Mouse (Mus musculus) hindbrain, embryonic 13.5 days (tissue): ENCODE measurements around the gene Map2k6. TPM values are rescaled to one million over a fixed set of nuclear protein-coding genes. Genes with fewer than 3 reads are reported as not detected.

ENCODE experiments used
- ATAC-seq: fragments of 200-750 bp; cut with Nextera tagmentation; 2 replicates; pipeline ENCODE4 v1.8.0; 2017; ENCODE audit warnings: moderate TSS enrichment; ENCODE audit not compliant: low FRiP score
- H3K27ac ChIP-seq: fragments of 300-500 bp; sonication (generic); 2 replicates; pipeline ENCODE4 v1.5.1; 2015; ENCODE audit warnings: inconsistent platforms, mild to moderate bottlenecking, moderate library complexity
- H3K27me3 ChIP-seq: fragments of 300-500 bp; sonication (generic); 2 replicates; pipeline ENCODE4 v1.6.1; 2015; ENCODE audit warnings: mild to moderate bottlenecking, inconsistent platforms
- H3K36me3 ChIP-seq: fragments of 300-500 bp; sonication (generic); 2 replicates; pipeline ENCODE4 v1.6.1; 2015; ENCODE audit warnings: mild to moderate bottlenecking, inconsistent platforms
- H3K4me1 ChIP-seq: fragments of 300-500 bp; sonication (generic); replicated peaks from 2 replicates; pipeline ENCODE4 v1.6.1; 2015; ENCODE audit warnings: inconsistent platforms
- H3K4me2 ChIP-seq: fragments of 300-500 bp; sonication (generic); 2 replicates; pipeline ENCODE4 v1.6.1; 2015; ENCODE audit warnings: inconsistent platforms, mild to moderate bottlenecking, moderate library complexity
- H3K4me3 ChIP-seq: fragments of 300-500 bp; sonication (generic); 2 replicates; pipeline ENCODE4 v1.5.1; 2015; ENCODE audit warnings: mild to moderate bottlenecking, inconsistent platforms
- H3K9ac ChIP-seq: fragments of 300-500 bp; sonication (generic); 2 replicates; pipeline ENCODE4 v1.6.1; 2015; ENCODE audit warnings: mild to moderate bottlenecking, inconsistent platforms
- H3K9me3 ChIP-seq: fragments of 300-500 bp; sonication (generic); 2 replicates; pipeline ENCODE4 v1.6.1; 2016; ENCODE audit warnings: inconsistent platforms
- WGBS: fragments of 180-500 bp; shearing (Covaris S2); methylation state at CpG from one replicate; pipeline ENCODE4 v1.1.7; 2015; 5-methylcytosine and 5-hydroxymethylcytosine counted together
- polyA plus RNA-seq: library from polyadenylated mRNA; unstranded; fragments of >200 nt; fragmentation: Nextera tagmentation; extraction: Ambion mirVana; gene quantifications from 2 replicates; pipeline ENCODE4 v1.2.1, GENCODE M21; 2015

The Map2k6 gene
- polyA plus RNA-seq, 1 experiment from 2014 or later, result 33.6 TPM

DNA sequence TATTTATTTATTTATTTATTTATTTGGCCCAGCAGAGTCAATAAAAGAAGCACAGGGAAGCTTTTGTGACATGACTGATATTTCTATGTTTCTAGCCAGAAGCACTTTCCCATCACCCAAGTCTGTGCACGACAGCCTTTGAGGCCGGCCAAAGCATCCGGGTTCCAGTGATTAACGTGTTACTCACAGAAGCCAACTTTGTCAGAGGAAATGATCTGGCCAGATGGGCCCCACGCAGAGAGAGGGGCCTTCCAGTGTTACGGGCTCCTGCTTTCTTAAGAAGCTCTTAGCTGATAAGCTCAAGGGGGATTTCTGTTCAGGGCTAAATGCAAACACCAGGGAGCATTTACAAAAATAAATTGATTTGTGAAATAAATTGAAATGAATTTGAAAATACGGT is 40.4 kb downstream of the Map2k6 start:
- Histone ChIP-seq H3K9ac (no peak overlapping the region), H3K4me2 (no peak overlapping the region), H3K4me1 (peaks cover 11% of the 10 kb centered on the region), H3K36me3 (no peaks in the 10 kb centered on the region), H3K27ac (no peak overlapping the region), H3K27me3 (no peaks in the 10 kb centered on the region), H3K9me3 (no peaks in the 10 kb centered on the region), H3K4me3 (no peak overlapping the region)
- WGBS, result 52% methylated on average over 7 of the region's 7 CpGs
- ATAC-seq, result no peak

DNA sequence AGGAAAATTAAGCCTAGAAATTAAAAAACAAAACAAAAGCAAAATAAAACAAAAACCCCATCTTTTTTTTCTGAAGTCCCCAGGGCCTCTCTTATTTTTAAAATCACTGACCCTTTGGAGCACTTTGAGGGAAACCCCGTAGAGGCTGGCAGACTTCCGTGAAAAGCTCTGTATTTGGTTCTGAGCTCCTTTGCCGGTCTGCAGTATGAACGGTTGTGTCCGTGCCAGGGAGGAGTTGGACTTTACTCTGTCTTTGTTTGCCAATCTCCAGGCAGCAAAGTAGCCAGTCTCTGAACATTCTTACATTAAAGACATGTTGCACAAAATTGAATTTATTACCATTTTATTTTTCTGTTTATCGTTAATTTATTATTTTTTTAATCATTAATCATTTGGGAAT is 45.7 kb downstream of the Map2k6 start:
- H3K36me3 ChIP-seq, result no peaks in the 10 kb centered on the region
- 84% methylated on average over 6 of the region's 6 CpGs for WGBS

GRCm38 (mm10) chr11:110448131-110448725 is 49.3 kb downstream of the Map2k6 start:
- no peak for ATAC-seq
- Histone ChIP-seq H3K36me3 (no peaks in the 10 kb centered on the region), H3K4me3 (peak overlapping the region; percentile 24), H3K27ac (no peak overlapping the region), H3K9ac (peak overlapping the region; percentile 49; the same call in 1 of the 2 replicates), H3K27me3 (peaks cover 27% of the 10 kb centered on the region), H3K9me3 (no peaks in the 10 kb centered on the region), H3K4me1 (peaks cover 32% of the 10 kb centered on the region), H3K4me2 (peak overlapping the region; percentile 48)
- 5% methylated on average over 7 of the region's 7 CpGs for WGBS

More for the DNA sequence above, 45.7 kb downstream of the Map2k6 start:
- H3K4me1 ChIP-seq, result peaks cover 20% of the 10 kb centered on the region
- no peak overlapping the region for H3K4me2 ChIP-seq
- no peak overlapping the region for H3K4me3 ChIP-seq
- H3K27ac ChIP-seq, result no peak overlapping the region
- peaks cover 27% of the 10 kb centered on the region for H3K27me3 ChIP-seq
- no peak overlapping the region for H3K9ac ChIP-seq
- no peak for ATAC-seq
- H3K9me3 ChIP-seq, result no peaks in the 10 kb centered on the region

- Histone ChIP-seq H3K4me1 (peaks cover 32% of the 10 kb centered on the region), H3K9me3 (no peaks in the 10 kb centered on the region), H3K36me3 (no peaks in the 10 kb centered on the region), H3K27ac (no peak overlapping the region), H3K9ac (peak overlapping the region; percentile 49; the same call in 1 of the 2 replicates), H3K27me3 (peaks cover 27% of the 10 kb centered on the region), H3K4me3 (peak overlapping the region; percentile 24), H3K4me2 (peak overlapping the region; percentile 48)
- no peak for ATAC-seq
- WGBS, result 3% methylated on average over 12 of the region's 12 CpGs
These were observed 49.8 kb downstream of the Map2k6 start for GRCm38 (mm10) chr11:110448726-110449161.

DNA sequence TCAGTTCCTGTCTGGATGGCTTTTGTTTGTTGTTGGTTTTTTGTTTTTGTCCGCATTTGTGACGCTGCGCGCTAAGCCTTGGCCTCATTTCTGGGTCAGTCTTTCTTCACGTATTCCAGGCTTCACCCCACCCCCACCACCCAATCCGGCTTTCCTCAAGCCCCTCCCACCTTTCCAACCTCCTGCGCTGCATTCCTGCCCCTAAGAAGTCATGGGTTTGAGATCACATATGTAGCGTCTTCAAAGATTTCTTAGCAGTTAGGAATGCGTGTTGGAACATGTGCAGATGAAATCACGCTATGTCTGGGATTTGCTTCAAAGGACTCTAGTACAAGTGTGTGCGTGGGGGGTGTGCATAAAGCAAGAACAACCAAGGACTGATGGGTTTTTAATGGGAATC is 50.3 kb downstream of the Map2k6 start:
- Histone ChIP-seq H3K9ac (peak overlapping the region; percentile 49; the same call in 1 of the 2 replicates), H3K9me3 (no peaks in the 10 kb centered on the region), H3K4me3 (peak overlapping the region; percentile 24), H3K4me1 (peaks cover 32% of the 10 kb centered on the region), H3K4me2 (peak overlapping the region; percentile 48), H3K36me3 (no peaks in the 10 kb centered on the region), H3K27ac (no peak overlapping the region), H3K27me3 (peaks cover 27% of the 10 kb centered on the region)
- WGBS, result 5% methylated on average over 11 of the region's 11 CpGs
- peak; percentile 26; the same call in 1 of the 2 replicates for ATAC-seq

DNA sequence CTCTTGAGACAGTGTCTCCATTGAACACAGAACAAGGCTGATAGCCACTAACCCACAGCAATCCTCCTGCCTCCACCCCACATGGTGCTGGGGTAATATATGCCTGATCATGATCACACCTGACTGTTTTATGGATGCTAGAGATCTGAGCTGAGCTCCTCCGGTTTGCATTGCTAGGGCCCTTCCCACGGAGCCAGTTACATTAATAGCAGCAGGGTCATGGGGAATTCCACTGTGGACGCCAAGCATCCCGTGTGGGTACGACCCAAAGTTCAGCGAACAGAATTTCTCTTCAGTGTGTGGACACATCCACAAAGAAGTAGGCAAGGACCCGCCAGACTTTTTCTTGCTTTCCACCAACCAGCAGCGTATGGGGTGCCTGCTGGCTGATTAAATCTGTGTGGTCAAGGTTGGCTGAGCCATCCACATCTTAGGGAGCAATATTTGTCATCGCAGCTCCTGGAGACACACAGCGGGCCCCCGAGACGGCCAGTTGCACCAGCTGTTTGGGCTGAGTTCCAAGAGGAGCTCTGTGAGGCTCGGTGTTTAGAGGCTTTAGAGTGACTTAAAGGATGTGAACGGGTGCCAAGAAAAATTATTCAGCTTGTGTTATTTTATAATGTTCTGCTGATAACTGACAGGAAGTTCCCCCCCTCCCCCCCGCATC is 51.3 kb downstream of the Map2k6 start:
- no peak overlapping the region for H3K4me3 ChIP-seq
- no peak overlapping the region; the same call in 1 of the 2 replicates for H3K9ac ChIP-seq
- H3K27ac ChIP-seq, result peak overlapping the region; percentile 48; the same call in 1 of the 2 replicates
- H3K27me3 ChIP-seq, result peaks cover 23% of the 10 kb centered on the region
- H3K4me2 ChIP-seq, result 0 out of 2 replicates have a peak overlapping the region, but pooled peaks have one; percentile 17
- no peaks in the 10 kb centered on the region for H3K9me3 ChIP-seq
- 0 out of 2 replicates have a peak, but pooled peaks have one; percentile 21 for ATAC-seq
- no peaks in the 10 kb centered on the region for H3K36me3 ChIP-seq
- WGBS, result 53% methylated on average over 15 of the region's 15 CpGs
- H3K4me1 ChIP-seq, result peaks cover 36% of the 10 kb centered on the region

- Histone ChIP-seq H3K36me3 (no peaks in the 10 kb centered on the region), H3K4me2 (no peak overlapping the region), H3K27ac (no peak overlapping the region), H3K4me1 (peaks cover 37% of the 10 kb centered on the region), H3K9me3 (no peaks in the 10 kb centered on the region), H3K27me3 (peaks cover 19% of the 10 kb centered on the region), H3K9ac (no peak overlapping the region), H3K4me3 (no peak overlapping the region)
- WGBS, result 92% methylated on average over 4 of the region's 4 CpGs
- ATAC-seq, result no peak
These were observed 51.8 kb downstream of the Map2k6 start for GRCm38 (mm10) chr11:110450758-110451121.

- Histone ChIP-seq H3K4me3 (no peak overlapping the region), H3K27ac (no peak overlapping the region), H3K9ac (no peak overlapping the region), H3K27me3 (peaks cover 13% of the 10 kb centered on the region), H3K36me3 (no peaks in the 10 kb centered on the region), H3K4me1 (peaks cover 39% of the 10 kb centered on the region), H3K9me3 (no peaks in the 10 kb centered on the region), H3K4me2 (no peak overlapping the region)
- no peak for ATAC-seq
- 83% methylated on average over 7 of the region's 7 CpGs for WGBS
These were observed 52.7 kb downstream of the Map2k6 start for GRCm38 (mm10) chr11:110451590-110451989.

GRCm38 (mm10) chr11:110453445-110454154 is 54.7 kb downstream of the Map2k6 start:
- H3K9ac ChIP-seq, result no peak overlapping the region
- H3K27me3 ChIP-seq, result 0 out of 2 replicates have a peak, but pooled peaks cover 3% of the 10 kb centered on the region
- H3K4me2 ChIP-seq, result no peak overlapping the region
- no peak overlapping the region for H3K27ac ChIP-seq
- peaks cover 30% of the 10 kb centered on the region for H3K4me1 ChIP-seq
- no peaks in the 10 kb centered on the region for H3K9me3 ChIP-seq
- 93% methylated on average over 5 of the region's 5 CpGs for WGBS
- H3K36me3 ChIP-seq, result no peaks in the 10 kb centered on the region
- no peak overlapping the region for H3K4me3 ChIP-seq
- no peak for ATAC-seq

DNA sequence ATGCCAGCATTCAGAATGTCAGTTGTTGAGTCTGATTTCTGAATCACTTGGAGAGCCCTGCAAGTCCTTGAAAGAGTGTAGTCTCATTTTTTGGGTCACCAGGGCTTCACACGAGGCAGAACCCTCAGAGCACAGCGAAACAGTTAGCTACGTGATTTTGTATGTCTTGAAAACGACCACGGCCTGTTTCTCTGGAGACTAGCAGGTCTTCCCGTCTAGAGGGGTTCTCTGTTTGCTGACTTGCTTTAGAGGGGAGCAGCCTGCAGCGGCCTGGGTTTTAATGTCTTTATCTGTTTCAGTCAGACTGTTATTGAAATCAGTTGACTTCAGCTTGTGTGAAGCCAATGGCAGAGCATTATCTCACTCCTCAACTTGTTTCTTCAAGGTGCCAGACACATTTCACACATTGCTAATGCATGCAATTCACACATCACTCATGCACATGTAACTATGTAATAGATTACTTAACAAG is 58.6 kb downstream of the Map2k6 start:
- Histone ChIP-seq H3K27ac (no peak overlapping the region), H3K27me3 (no peaks in the 10 kb centered on the region), H3K9ac (no peak overlapping the region), H3K4me1 (peaks cover 22% of the 10 kb centered on the region), H3K4me2 (no peak overlapping the region), H3K4me3 (no peak overlapping the region), H3K36me3 (no peaks in the 10 kb centered on the region), H3K9me3 (no peaks in the 10 kb centered on the region)
- 69% methylated on average over 7 of the region's 7 CpGs for WGBS
- no peak for ATAC-seq

GRCm38 (mm10) chr11:110460480-110460879 is 61.6 kb downstream of the Map2k6 start:
- Histone ChIP-seq H3K9ac (no peak overlapping the region), H3K9me3 (no peaks in the 10 kb centered on the region), H3K27me3 (no peaks in the 10 kb centered on the region), H3K4me1 (peaks cover 25% of the 10 kb centered on the region), H3K4me3 (no peak overlapping the region), H3K4me2 (no peak overlapping the region), H3K27ac (no peak overlapping the region), H3K36me3 (no peaks in the 10 kb centered on the region)
- ATAC-seq, result no peak
- 61% methylated on average over 2 of the region's 2 CpGs for WGBS

DNA sequence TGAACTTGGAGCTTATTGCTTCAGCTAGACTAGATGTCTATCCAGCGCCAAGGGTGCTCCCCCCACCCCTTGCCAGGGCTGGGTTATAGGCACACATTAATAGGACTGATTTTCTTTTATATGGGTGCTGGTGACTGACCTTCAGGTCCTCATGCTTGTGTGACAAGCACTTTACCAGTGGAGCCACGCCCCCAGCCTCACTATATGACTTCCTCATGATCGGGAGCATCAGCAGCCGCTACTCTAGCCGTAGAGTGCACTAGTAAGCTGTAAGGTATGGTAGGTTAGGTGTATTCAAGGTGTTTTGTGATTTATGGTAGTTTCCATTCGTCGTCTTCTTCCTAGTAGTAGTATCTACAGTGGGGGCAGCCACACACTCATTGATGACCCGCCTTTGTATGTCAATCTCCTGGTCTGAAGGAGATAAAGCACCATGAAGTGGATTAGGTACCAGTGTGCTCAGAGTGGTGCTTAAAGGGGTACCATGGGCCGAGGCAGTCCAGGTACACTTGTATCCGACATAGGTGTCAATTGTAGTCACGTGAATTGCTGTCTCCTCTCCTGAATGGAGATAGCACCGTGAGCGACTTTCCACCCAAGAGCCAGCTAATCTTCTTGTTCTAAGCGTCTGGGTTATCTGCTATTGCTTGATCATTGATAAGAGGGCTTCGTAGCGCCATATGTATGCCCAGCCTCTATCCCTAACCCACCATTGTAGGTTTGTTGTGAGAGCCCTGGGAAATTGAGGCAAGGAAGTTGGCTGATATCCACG is 62.8 kb downstream of the Map2k6 start:
- Histone ChIP-seq H3K4me1 (peaks cover 23% of the 10 kb centered on the region), H3K36me3 (no peaks in the 10 kb centered on the region), H3K4me2 (no peak overlapping the region), H3K4me3 (no peak overlapping the region), H3K9ac (no peak overlapping the region), H3K27me3 (no peaks in the 10 kb centered on the region), H3K9me3 (no peaks in the 10 kb centered on the region), H3K27ac (no peak overlapping the region)
- WGBS, result 95% methylated on average over 17 of the region's 17 CpGs
- ATAC-seq, result no peak
